18 mouse cellular contexts compared by ENCODE assay signal in genomic region chr8:60838526-60838925, GRCm38 (mm10).
"Had no signal": no experiment of that assay in that cellular context is flagged by ENCODE, and none has a peak within 500 bp of the region (broad histone marks: within the 10 kb centered on the region; RNA-seq: fewer than 3 reads in every experiment).

No protein-coding gene starts in this region.

- H3K4me3 ChIP-seq: midbrain, embryonic 10.5 days; midbrain, embryonic 12.5 days; myocyte; neural tube, embryonic 13.5 days; neural tube, embryonic 15.5 days had no signal

- H3K9ac ChIP-seq: lung, embryonic 14.5 days; midbrain, embryonic 12.5 days; neural tube, embryonic 13.5 days; neural tube, embryonic 15.5 days had no signal

- H3K9me3 ChIP-seq: midbrain, embryonic 10.5 days; midbrain, embryonic 12.5 days; neural tube, embryonic 13.5 days; neural tube, embryonic 15.5 days had no signal

- H3K4me1 ChIP-seq: midbrain, embryonic 10.5 days; midbrain, embryonic 12.5 days; neural tube, embryonic 13.5 days; neural tube, embryonic 15.5 days had no signal

- H3K27me3 ChIP-seq: midbrain, embryonic 12.5 days; neural tube, embryonic 13.5 days; neural tube, embryonic 15.5 days had no signal

- H3K27ac ChIP-seq: midbrain, embryonic 10.5 days; midbrain, embryonic 12.5 days; neural tube, embryonic 13.5 days; neural tube, embryonic 15.5 days had no signal

- H3K4me2 ChIP-seq: lung, embryonic 14.5 days; midbrain, embryonic 12.5 days; neural tube, embryonic 13.5 days; neural tube, embryonic 15.5 days had no signal

- DNase-seq: lung, adult 18-20 months; lung, embryonic 14.5 days; lung, postnatal 10 days; lung, postnatal 4 days; midbrain, embryonic 14.5 days; retina, postnatal 1 day; right cerebral cortex, adult 18-20 months; right cerebral cortex, postnatal 25 days; right cerebral cortex, postnatal 4 days; spleen, adult 18-20 months; thymus, adult 18-20 months; thymus, postnatal 14 days; thymus, postnatal 36 days had no signal

- H3K36me3 ChIP-seq: midbrain, embryonic 10.5 days; midbrain, embryonic 12.5 days; neural tube, embryonic 13.5 days; neural tube, embryonic 15.5 days had no signal
